Mouse (Mus musculus) kidney, embryonic 16.5 days (tissue): ENCODE results near the gene Dcaf17. TPM values are rescaled to one million over a fixed set of nuclear protein-coding genes. Genes with fewer than 3 reads are reported as not detected.

Source experiments
- ATAC-seq: fragments of 200-750 bp; cut with Nextera tagmentation; 2 replicates; pipeline ENCODE4 v1.8.0; 2017; ENCODE audit warnings: moderate TSS enrichment; ENCODE audit not compliant: low FRiP score, low TSS enrichment
- H3K27ac ChIP-seq: fragments of 300-500 bp; sonication (generic); 2 replicates; pipeline ENCODE4 v1.5.1; 2014; ENCODE audit warnings: low read length
- H3K27me3 ChIP-seq: fragments of 300-500 bp; sonication (generic); 2 replicates; pipeline ENCODE4 v1.6.1; 2014; ENCODE audit warnings: low read length, control low read depth, mixed read lengths; ENCODE audit not compliant: insufficient read depth
- H3K36me3 ChIP-seq: fragments of 300-500 bp; sonication (generic); 2 replicates; pipeline ENCODE4 v1.6.1; 2014; ENCODE audit warnings: low read length, control low read depth, mixed read lengths; ENCODE audit not compliant: insufficient read depth
- H3K4me1 ChIP-seq: fragments of 300-500 bp; sonication (generic); 2 replicates; pipeline ENCODE4 v1.6.1; 2014; ENCODE audit warnings: low read length, control low read depth, mixed read lengths; ENCODE audit not compliant: insufficient read depth
- H3K4me2 ChIP-seq: fragments of 300-500 bp; sonication (generic); replicated peaks from 2 replicates; pipeline ENCODE4 v1.6.1; 2014; ENCODE audit warnings: low read depth, low read length
- H3K4me3 ChIP-seq: fragments of 300-500 bp; sonication (generic); 2 replicates; pipeline ENCODE4 v1.5.1; 2014; ENCODE audit warnings: mild to moderate bottlenecking, low read length
- H3K9ac ChIP-seq: fragments of 300-500 bp; sonication (generic); replicated peaks from 2 replicates; pipeline ENCODE4 v1.6.1; 2014; ENCODE audit warnings: low read length
- H3K9me3 ChIP-seq: fragments of 300-500 bp; sonication (generic); 2 replicates; pipeline ENCODE4 v1.6.1; 2016; ENCODE audit warnings: low read length, control low read depth
- WGBS: fragments of 180-500 bp; shearing (Covaris S2); extraction: QIAGEN DNeasy Blood & Tissue Kit; methylation state at CpG from one replicate; pipeline ENCODE4 v1.1.7; 2014; 5-methylcytosine and 5-hydroxymethylcytosine counted together
- polyA plus RNA-seq: library from polyadenylated mRNA; unstranded; fragments of >200 nt; fragmentation: Nextera tagmentation; extraction: Ambion mirVana; gene quantifications from 2 replicates; pipeline ENCODE4 v1.2.1, GENCODE M21; 2015

Dcaf17 gene
- polyA plus RNA-seq, 1 experiment from 2014 or later: 37.7 TPM

DNA sequence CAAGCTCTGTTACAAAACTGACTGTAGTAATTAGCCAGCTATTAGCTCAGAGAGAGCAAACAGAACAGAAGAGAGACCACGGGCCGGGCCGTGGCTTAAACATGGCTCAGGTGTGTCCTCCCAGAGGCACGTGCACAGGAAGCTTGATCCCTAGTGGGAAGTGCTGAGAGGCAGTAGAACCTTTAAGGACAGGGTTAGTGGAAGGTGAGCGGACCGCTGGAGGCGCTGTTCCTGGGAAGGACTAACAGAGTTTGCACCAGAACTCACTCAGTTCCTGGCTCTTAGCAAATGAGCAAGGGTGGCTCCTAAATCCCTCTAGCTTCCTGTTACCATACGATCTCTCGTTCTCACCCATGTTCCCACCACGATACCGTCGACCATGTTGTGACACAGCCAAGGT is 6.2 kb upstream of the Dcaf17 start:
- Histone ChIP-seq H3K9me3 (no peaks in the 10 kb centered on the region), H3K4me2 (no peak overlapping the region), H3K4me1 (0 out of 2 replicates have a peak, but pooled peaks cover 5% of the 10 kb centered on the region), H3K27me3 (no peaks in the 10 kb centered on the region), H3K9ac (no peak overlapping the region), H3K36me3 (no peaks in the 10 kb centered on the region), H3K27ac (no peak overlapping the region), H3K4me3 (no peak overlapping the region)
- ATAC-seq: no peak
- 78% methylated on average over 12 of the region's 12 CpGs for WGBS

DNA sequence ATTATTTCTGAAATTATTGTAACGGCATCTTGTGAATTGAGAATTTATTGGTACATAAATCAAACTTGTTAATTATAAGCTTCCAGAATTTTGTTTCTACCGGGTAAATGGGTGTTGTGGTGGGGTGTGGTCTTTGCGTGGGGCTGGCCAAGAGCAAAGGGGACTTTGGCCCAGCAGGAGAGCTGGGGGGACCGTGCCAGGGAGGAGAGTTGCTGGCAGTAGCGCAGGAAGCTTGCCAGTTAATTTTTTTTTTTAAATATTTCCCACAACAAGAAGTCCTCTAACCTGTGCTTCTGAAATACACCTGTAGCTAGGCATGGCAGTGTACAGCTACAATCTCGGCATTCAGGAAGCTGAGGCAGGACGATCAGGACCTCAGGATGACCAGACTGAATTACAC is 4.6 kb upstream of the Dcaf17 start:
- H3K4me2 ChIP-seq: no peak overlapping the region
- no peaks in the 10 kb centered on the region for H3K9me3 ChIP-seq
- H3K27me3 ChIP-seq: no peaks in the 10 kb centered on the region
- H3K9ac ChIP-seq: no peak overlapping the region
- H3K4me3 ChIP-seq: no peak overlapping the region
- H3K36me3 ChIP-seq: no peaks in the 10 kb centered on the region
- H3K4me1 ChIP-seq: peaks cover 14% of the 10 kb centered on the region; the same call in 1 of the 2 replicates
- H3K27ac ChIP-seq: no peak overlapping the region
- WGBS: 87% methylated on average over 7 of the region's 7 CpGs
- ATAC-seq: no peak

DNA sequence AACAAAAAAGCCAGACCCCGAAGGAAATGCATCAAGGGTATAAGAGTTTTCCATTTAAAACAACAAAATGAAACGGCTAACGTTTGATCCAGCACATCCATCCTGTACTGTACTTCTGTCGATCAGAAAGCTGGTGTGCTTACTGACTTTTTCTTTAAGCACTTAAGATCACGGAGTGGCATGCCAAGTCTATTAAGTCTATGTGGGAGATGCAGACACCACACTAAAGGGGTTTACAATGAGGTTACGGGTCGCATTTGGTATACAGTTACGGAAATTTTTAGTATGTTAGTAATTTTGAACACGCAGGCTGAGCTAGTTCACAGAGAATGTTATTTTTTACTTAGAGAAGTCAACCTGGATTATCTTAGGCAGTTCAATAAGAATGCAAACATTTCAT is 412 bp upstream of the Dcaf17 start:
- WGBS: 37% methylated on average over 9 of the region's 9 CpGs
- Histone ChIP-seq H3K36me3 (peaks cover 10% of the 10 kb centered on the region), H3K27me3 (no peaks in the 10 kb centered on the region), H3K4me3 (peak overlapping the region; percentile 77), H3K4me1 (peaks cover 14% of the 10 kb centered on the region; the same call in 1 of the 2 replicates), H3K4me2 (peak overlapping the region; percentile 79), H3K27ac (no peak overlapping the region; the same call in 1 of the 2 replicates), H3K9me3 (0 out of 2 replicates have a peak, but pooled peaks cover 3% of the 10 kb centered on the region), H3K9ac (peak overlapping the region; percentile 86)
- no peak for ATAC-seq

DNA sequence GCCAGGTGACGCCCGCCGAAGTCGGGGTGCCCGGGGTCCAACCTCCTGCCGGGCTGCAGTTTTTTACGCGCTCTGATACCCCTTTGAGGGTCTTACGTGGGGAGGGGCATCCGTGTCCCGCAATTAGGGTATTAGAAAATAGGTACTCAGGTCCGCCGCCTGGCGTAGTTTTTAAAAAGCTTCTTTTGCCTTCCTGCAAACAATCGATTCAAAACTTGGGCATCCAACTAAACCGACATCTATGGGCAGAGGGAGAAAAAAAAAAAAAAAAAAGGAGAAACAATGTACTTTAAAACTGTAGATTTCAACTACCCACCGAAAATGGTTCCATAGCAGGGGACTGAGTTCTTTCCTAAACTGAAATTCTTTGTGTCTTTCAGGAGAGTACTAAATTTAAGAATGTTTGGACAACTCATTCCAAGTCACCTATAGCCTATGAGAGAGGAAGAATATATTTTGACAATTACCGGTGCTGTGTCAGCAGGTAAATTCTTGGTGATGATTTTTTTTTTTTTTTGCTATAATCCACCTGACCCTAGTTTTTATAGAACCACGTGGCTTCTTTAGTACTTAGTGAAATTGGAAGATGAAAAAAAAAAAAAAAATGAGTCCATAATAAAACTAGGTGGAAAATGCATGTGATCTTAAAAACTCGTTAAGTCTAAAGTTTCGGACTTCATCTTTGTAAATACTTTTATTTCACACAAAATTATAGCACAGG is 1.1 kb downstream of the Dcaf17 start:
- Histone ChIP-seq H3K9ac (peak overlapping the region; percentile 92), H3K27me3 (no peaks in the 10 kb centered on the region), H3K9me3 (0 out of 2 replicates have a peak, but pooled peaks cover 3% of the 10 kb centered on the region), H3K4me3 (peak overlapping the region; percentile 77), H3K4me1 (peaks cover 14% of the 10 kb centered on the region; the same call in 1 of the 2 replicates), H3K36me3 (peaks cover 10% of the 10 kb centered on the region), H3K27ac (peak overlapping the region; percentile 95), H3K4me2 (peak overlapping the region; percentile 65)
- 10% methylated on average over 21 of the region's 21 CpGs for whole genome bisulfite sequencing
- ATAC-seq: no peak

DNA sequence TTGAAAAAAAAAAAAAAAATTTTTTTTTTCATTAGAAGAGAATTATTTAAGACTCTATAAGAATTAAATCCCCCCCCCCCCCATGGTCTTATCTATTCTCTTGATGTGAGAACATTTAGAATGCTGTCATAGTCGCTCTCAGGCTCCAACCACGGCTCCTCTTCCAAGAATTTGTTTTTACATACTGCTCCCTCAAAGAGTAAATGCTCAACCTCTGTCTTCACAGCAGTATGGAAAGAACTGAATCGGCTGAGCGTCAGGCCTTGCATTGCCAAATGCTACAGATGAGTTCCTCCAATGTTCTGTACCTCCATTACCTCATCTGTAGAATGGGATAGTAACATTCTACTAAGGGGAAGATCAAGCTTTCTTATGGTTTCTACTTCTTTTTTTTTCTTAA is 16.5 kb downstream of the Dcaf17 start:
- H3K4me1 ChIP-seq: no peaks in the 10 kb centered on the region

DNA sequence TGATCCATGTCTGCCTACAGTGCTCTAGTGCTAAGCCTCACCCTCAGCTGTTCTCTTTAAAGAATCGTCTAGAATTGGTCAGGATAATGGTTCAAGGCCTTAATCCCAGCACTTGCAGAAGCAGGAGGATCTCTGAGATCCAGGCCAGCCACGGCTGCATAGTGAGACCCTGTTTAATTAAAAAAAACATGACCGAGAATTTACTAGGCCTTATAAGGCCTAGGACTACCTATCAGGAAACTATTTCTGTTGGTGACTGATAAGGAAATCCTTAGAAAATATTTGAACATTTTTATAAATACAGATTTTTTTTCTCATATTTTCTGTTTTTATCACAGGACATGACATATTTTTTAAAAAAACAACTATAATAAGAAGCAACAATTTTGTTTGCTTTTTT is 18.2 kb downstream of the Dcaf17 start:
- no peaks in the 10 kb centered on the region for H3K4me1 ChIP-seq
- H3K9ac ChIP-seq: no peak overlapping the region
- 82% methylated on average over 3 of the region's 3 CpGs for WGBS
- H3K4me2 ChIP-seq: no peak overlapping the region
- H3K36me3 ChIP-seq: no peaks in the 10 kb centered on the region
- no peak overlapping the region for H3K4me3 ChIP-seq
- no peak overlapping the region for H3K27ac ChIP-seq
- no peak for ATAC-seq
- H3K27me3 ChIP-seq: no peaks in the 10 kb centered on the region
- no peaks in the 10 kb centered on the region for H3K9me3 ChIP-seq

More for the DNA sequence above, 16.5 kb downstream of the Dcaf17 start:
- 95% methylated on average over 4 of the region's 4 CpGs for WGBS
- ATAC-seq: no peak
- Histone ChIP-seq H3K4me3 (no peak overlapping the region), H3K27ac (no peak overlapping the region), H3K27me3 (no peaks in the 10 kb centered on the region), H3K4me2 (no peak overlapping the region), H3K9ac (no peak overlapping the region), H3K9me3 (no peaks in the 10 kb centered on the region), H3K36me3 (no peaks in the 10 kb centered on the region)

DNA sequence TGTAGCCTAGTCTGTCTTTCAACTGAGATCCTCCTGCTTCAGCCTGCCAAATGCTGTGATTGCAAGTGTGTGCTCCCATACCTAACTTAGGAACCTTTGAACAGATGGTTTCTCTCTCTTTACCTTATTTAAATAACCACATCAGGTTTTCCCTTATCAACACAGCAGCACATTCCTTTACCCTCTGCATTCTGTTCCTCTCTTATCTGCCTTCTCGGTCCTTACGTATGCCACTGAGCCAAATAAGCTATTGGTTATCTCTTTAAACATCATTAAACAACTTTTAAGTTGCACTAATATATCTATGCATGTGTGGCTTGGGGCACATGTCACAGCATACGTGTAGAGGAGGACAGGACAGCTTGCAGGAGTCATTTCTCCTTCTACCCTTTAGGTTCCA is 18.7 kb downstream of the Dcaf17 start:
- Histone ChIP-seq H3K4me3 (no peak overlapping the region), H3K9me3 (no peaks in the 10 kb centered on the region), H3K4me1 (no peaks in the 10 kb centered on the region), H3K4me2 (no peak overlapping the region), H3K27ac (no peak overlapping the region), H3K9ac (no peak overlapping the region), H3K27me3 (no peaks in the 10 kb centered on the region), H3K36me3 (no peaks in the 10 kb centered on the region)
- 87% methylated on average over 3 of the region's 3 CpGs for WGBS
- ATAC-seq: no peak

DNA sequence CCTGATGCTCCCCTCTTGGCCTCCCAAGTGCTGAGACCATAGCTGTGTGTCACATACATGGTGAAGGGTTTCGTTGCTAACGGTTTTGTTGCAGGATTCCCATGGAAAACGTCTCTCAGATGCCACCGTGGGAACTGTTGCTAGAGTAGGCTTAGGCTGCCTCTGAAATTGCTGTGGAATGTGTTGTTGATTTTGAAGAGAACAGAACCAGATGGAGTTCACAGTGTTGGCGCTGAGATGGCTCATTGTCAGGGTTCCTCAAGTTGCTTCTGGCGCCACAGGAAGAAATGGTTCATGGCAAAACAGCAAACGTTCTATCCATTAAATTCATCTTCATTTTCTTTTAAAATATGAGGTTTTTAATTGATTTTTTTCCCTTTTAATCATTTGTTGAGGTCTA is 27.3 kb downstream of the Dcaf17 start:
- 91% methylated on average over 7 of the region's 7 CpGs for WGBS
- Histone ChIP-seq H3K9me3 (no peaks in the 10 kb centered on the region), H3K4me1 (no peaks in the 10 kb centered on the region), H3K27ac (no peak overlapping the region), H3K27me3 (no peaks in the 10 kb centered on the region), H3K4me2 (no peak overlapping the region), H3K4me3 (no peak overlapping the region), H3K36me3 (peaks cover 17% of the 10 kb centered on the region; the same call in 1 of the 2 replicates), H3K9ac (no peak overlapping the region)
- no peak for ATAC-seq

DNA sequence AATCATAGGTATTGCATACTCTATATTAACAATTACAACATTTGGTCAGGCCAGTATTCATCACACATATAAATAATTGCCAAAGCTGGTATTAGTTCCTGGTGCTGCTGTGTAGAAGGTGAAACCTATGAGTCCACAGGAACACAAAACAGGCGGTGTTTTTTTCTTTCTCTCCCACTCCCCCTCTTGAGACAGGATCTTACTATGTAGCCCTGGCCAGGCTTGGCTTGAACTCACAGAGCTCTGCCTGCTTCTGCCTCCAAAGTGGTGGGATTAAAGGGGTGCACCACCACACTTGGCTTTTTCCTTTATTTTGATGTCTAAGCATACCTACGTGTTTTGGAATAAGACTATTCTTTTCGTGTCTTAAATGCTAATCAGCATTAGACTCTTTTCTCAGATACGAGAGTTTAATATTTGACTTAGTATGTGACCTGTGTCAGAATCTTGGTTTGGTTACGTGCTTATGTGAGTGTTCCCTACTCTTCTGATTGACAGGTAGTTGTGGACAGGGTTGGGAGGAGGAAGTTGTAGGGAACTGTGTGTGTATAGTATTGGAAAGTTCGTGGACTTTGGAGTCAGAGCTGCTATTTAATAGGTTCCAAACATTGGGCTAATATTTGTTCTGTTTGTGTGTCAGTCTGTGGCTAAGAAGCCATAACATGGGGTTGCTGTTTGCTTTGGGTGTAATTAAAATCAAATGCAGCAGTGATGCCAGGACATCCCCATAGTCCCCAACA is 28.5 kb downstream of the Dcaf17 start:
- Histone ChIP-seq H3K27ac (no peak overlapping the region), H3K27me3 (no peaks in the 10 kb centered on the region), H3K4me2 (no peak overlapping the region), H3K36me3 (peaks cover 27% of the 10 kb centered on the region), H3K9ac (no peak overlapping the region), H3K4me1 (no peaks in the 10 kb centered on the region), H3K9me3 (no peaks in the 10 kb centered on the region), H3K4me3 (no peak overlapping the region)
- WGBS: 90% methylated on average over 6 of the region's 6 CpGs
- no peak for ATAC-seq

DNA sequence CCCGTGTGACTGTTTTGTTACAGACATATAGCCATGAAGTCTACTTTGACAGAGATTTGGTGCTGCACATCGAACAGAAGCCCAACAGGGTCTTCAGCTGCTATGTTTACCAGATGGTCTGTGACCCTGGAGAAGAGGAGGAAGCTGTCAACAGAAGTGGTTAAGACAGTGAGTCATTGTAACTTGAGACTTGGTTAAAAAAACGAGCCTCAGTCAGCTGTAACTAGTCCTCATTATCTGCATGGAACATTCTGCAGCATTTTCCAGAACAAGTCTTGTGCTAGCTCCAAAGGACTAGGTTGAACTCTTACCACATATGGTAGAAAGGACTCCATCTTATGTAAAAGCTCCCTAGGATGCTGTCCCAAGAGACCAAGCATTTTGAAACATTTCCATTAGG is 34.6 kb downstream of the Dcaf17 start:
- H3K36me3 ChIP-seq: peaks cover 28% of the 10 kb centered on the region
- no peak for ATAC-seq
- H3K9ac ChIP-seq: no peak overlapping the region
- H3K27ac ChIP-seq: no peak overlapping the region
- no peak overlapping the region for H3K4me3 ChIP-seq
- no peak overlapping the region for H3K4me2 ChIP-seq
- H3K27me3 ChIP-seq: no peaks in the 10 kb centered on the region
- H3K9me3 ChIP-seq: no peaks in the 10 kb centered on the region
- no peaks in the 10 kb centered on the region for H3K4me1 ChIP-seq
- WGBS: 48% methylated on average over 3 of the region's 3 CpGs
